In genomic region chr11:76158375-76158774, GRCm38 (mm10) we compare ENCODE assay signal across 23 mouse cellular contexts. TPM values are rescaled to one million over a fixed set of nuclear protein-coding genes. Genes with fewer than 3 reads are reported as not detected.
"Had no signal": no experiment of that assay in that cellular context is flagged by ENCODE, and none has a peak within 500 bp of the region (broad histone marks: within the 10 kb centered on the region; RNA-seq: fewer than 3 reads in every experiment).

No protein-coding gene starts in this region.

- H3K27me3 ChIP-seq: liver, embryonic 13.5 days; liver, embryonic 15.5 days; megakaryocyte, embryonic 14.5 days; neural tube, embryonic 13.5 days; neural tube, embryonic 15.5 days; stomach, embryonic 15.5 days had no signal

- DNase-seq: liver, embryonic 13.5 days; liver, postnatal 0 days; lung, embryonic 14.5 days; lung, postnatal 36 days; midbrain, embryonic 14.5 days; retina, postnatal 1 day; right cerebral cortex, adult 18-20 months; right cerebral cortex, postnatal 14 days; thymus, adult 18-20 months; thymus, postnatal 14 days; thymus, postnatal 36 days had no signal

- H3K4me2 ChIP-seq: liver, embryonic 13.5 days; liver, embryonic 15.5 days; lung, embryonic 14.5 days; midbrain, embryonic 11.5 days; neural tube, embryonic 13.5 days; neural tube, embryonic 15.5 days; stomach, embryonic 15.5 days had no signal

- H3K27ac ChIP-seq: liver, embryonic 13.5 days; liver, embryonic 15.5 days; macrophage; neural tube, embryonic 13.5 days; neural tube, embryonic 15.5 days; stomach, embryonic 15.5 days had no signal

- ATAC-seq: liver, postnatal 0 days; midbrain, embryonic 16.5 days had no signal

- H3K9me3 ChIP-seq: liver, embryonic 13.5 days; liver, embryonic 15.5 days; megakaryocyte, embryonic 14.5 days; neural tube, embryonic 13.5 days; neural tube, embryonic 15.5 days; stomach, embryonic 15.5 days had no signal

- H3K4me3 ChIP-seq: liver, embryonic 13.5 days; liver, embryonic 15.5 days; megakaryocyte, embryonic 14.5 days; myocyte; neural tube, embryonic 13.5 days; neural tube, embryonic 15.5 days; stomach, embryonic 15.5 days had no signal

- H3K4me1 ChIP-seq: liver, embryonic 15.5 days; neural tube, embryonic 13.5 days; neural tube, embryonic 15.5 days; stomach, embryonic 15.5 days had no signal

- H3K9ac ChIP-seq: liver, embryonic 13.5 days; liver, embryonic 15.5 days; liver, postnatal 0 days; lung, embryonic 14.5 days; neural tube, embryonic 13.5 days; neural tube, embryonic 15.5 days; stomach, embryonic 15.5 days had no signal

RNA-seq across cellular contexts. Expression of gene Dbil5, which starts 59.0 kb away (rescaled TPM):
- polyA plus RNA-seq: macrophage; neural tube, embryonic 11.5 days; spleen, adult 2 months; thymus, postnatal 0 days had no signal
